Mouse (Mus musculus): ENCODE data around the gene Odf3l2. TPM values are rescaled to one million over a fixed set of nuclear protein-coding genes. Genes with fewer than 3 reads are reported as not detected.

Odf3l2 gene
- 0.28 TPM in 1 of 2 replicates, not detected in the other for polyA plus RNA-seq (2015; fragmentation: Nextera tagmentation; extraction: Ambion mirVana)

DNA sequence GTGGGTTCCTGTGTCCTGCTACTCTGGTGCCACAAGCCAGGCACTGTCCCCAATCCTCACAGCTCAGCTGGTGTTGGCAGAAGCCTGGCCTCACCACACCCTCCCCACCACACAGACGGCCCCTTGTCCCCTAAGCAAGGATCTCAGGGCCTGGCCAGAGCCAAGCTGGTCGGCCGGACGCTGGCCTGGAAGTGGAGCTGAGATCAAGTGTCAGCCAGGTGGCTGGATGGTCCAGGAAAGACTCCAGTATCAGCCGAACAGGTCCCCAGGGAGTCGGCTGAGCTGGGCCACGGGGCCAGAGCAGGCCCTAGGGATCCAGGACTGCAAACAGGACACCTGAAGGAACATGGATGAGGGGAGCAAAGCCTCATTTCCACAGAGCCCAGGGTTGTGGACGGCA, at the start of gene Odf3l2:
Odf3l2 (minus strand) TSS at position 28 of the 400 bp plus-strand sequence.
- Histone ChIP-seq H3K4me2 (ENCODE audit: low read length) (no peak within 1 kb of the TSS), H3K4me1 (replicated peaks; ENCODE audit: control insufficient read depth, insufficient read depth, low read length) (no peaks in the 10 kb centered on the region), H3K9me3 (ENCODE audit: control insufficient read depth, low read length) (no peaks in the 10 kb centered on the region), H3K27ac (ENCODE audit: low read length) (no peak within 1 kb of the TSS), H3K9ac (replicated peaks; ENCODE audit: low read depth, low read length) (no peak within 1 kb of the TSS), H3K36me3 (ENCODE audit: control insufficient read depth, insufficient read depth) (no peaks in the 10 kb centered on the region), H3K4me3 (replicated peaks; ENCODE audit: low read length) (no peak within 1 kb of the TSS), H3K27me3 (replicated peaks; ENCODE audit: control insufficient read depth, insufficient read depth, low read length) (no peaks in the 10 kb centered on the region)
- WGBS = 79% methylated on average over 8 of the region's 8 CpGs
- ATAC-seq = no peak

- Histone ChIP-seq H3K4me3 (replicated peaks; ENCODE audit: low read length) (no peak overlapping the region), H3K4me1 (replicated peaks; ENCODE audit: control insufficient read depth, insufficient read depth, low read length) (peaks cover 3% of the 10 kb centered on the region; the same call in 1 of the 2 replicates), H3K27ac (ENCODE audit: low read length) (no peak overlapping the region), H3K9me3 (ENCODE audit: control insufficient read depth, low read length) (no peaks in the 10 kb centered on the region), H3K27me3 (replicated peaks; ENCODE audit: control insufficient read depth, insufficient read depth, low read length) (no peaks in the 10 kb centered on the region), H3K4me2 (ENCODE audit: low read length) (no peak overlapping the region), H3K36me3 (ENCODE audit: control insufficient read depth, insufficient read depth) (0 out of 2 replicates have a peak, but pooled peaks cover under 1% of the 10 kb centered on the region), H3K9ac (replicated peaks; ENCODE audit: low read depth, low read length) (no peak overlapping the region)
- 86% methylated on average over 6 of the region's 6 CpGs for WGBS
- ATAC-seq = no peak
These were observed 48.8 kb upstream of the Odf3l2 start for GRCm38 (mm10) chr10:79694379-79694655.

- Histone ChIP-seq H3K4me1 (replicated peaks; ENCODE audit: control insufficient read depth, insufficient read depth, low read length) (peaks cover 3% of the 10 kb centered on the region; the same call in 1 of the 2 replicates), H3K9ac (replicated peaks; ENCODE audit: low read depth, low read length) (no peak overlapping the region), H3K4me3 (replicated peaks; ENCODE audit: low read length) (no peak overlapping the region), H3K27ac (ENCODE audit: low read length) (no peak overlapping the region), H3K36me3 (ENCODE audit: control insufficient read depth, insufficient read depth) (peaks cover 5% of the 10 kb centered on the region), H3K4me2 (ENCODE audit: low read length) (no peak overlapping the region), H3K9me3 (ENCODE audit: control insufficient read depth, low read length) (no peaks in the 10 kb centered on the region), H3K27me3 (replicated peaks; ENCODE audit: control insufficient read depth, insufficient read depth, low read length) (no peaks in the 10 kb centered on the region)
- 78% methylated on average over 12 of the region's 12 CpGs for WGBS
- no peak for ATAC-seq
These were observed 48.2 kb upstream of the Odf3l2 start for GRCm38 (mm10) chr10:79693580-79694378.

GRCm38 (mm10) chr10:79691986-79692548, 46.5 kb upstream of the Odf3l2 start:
- ATAC-seq = no peak

GRCm38 (mm10) chr10:79689178-79689577, 43.6 kb upstream of the Odf3l2 start:
- no peak overlapping the region for H3K9ac ChIP-seq (replicated peaks; ENCODE audit: low read depth, low read length)
- 88% methylated on average over 3 of the region's 3 CpGs for WGBS
- H3K27me3 ChIP-seq (replicated peaks; ENCODE audit: control insufficient read depth, insufficient read depth, low read length) = no peaks in the 10 kb centered on the region
- no peak overlapping the region for H3K27ac ChIP-seq (ENCODE audit: low read length)
- ATAC-seq = no peak
- no peak overlapping the region for H3K4me3 ChIP-seq (replicated peaks; ENCODE audit: low read length)
- H3K9me3 ChIP-seq (ENCODE audit: control insufficient read depth, low read length) = no peaks in the 10 kb centered on the region
- no peaks in the 10 kb centered on the region for H3K4me1 ChIP-seq (replicated peaks; ENCODE audit: control insufficient read depth, insufficient read depth, low read length)
- peaks cover 21% of the 10 kb centered on the region for H3K36me3 ChIP-seq (ENCODE audit: control insufficient read depth, insufficient read depth)
- H3K4me2 ChIP-seq (ENCODE audit: low read length) = no peak overlapping the region

More at GRCm38 (mm10) chr10:79691986-79692548, 46.5 kb upstream of the Odf3l2 start:
- no peak overlapping the region for H3K4me2 ChIP-seq (ENCODE audit: low read length)
- peaks cover 3% of the 10 kb centered on the region; the same call in 1 of the 2 replicates for H3K4me1 ChIP-seq (replicated peaks; ENCODE audit: control insufficient read depth, insufficient read depth, low read length)
- no peak overlapping the region for H3K27ac ChIP-seq (ENCODE audit: low read length)
- no peak overlapping the region for H3K9ac ChIP-seq (replicated peaks; ENCODE audit: low read depth, low read length)
- no peaks in the 10 kb centered on the region for H3K27me3 ChIP-seq (replicated peaks; ENCODE audit: control insufficient read depth, insufficient read depth, low read length)
- no peak overlapping the region for H3K4me3 ChIP-seq (replicated peaks; ENCODE audit: low read length)
- WGBS = 91% methylated on average over 2 of the region's 2 CpGs
- H3K9me3 ChIP-seq (ENCODE audit: control insufficient read depth, low read length) = no peaks in the 10 kb centered on the region
- H3K36me3 ChIP-seq (ENCODE audit: control insufficient read depth, insufficient read depth) = peaks cover 11% of the 10 kb centered on the region

DNA sequence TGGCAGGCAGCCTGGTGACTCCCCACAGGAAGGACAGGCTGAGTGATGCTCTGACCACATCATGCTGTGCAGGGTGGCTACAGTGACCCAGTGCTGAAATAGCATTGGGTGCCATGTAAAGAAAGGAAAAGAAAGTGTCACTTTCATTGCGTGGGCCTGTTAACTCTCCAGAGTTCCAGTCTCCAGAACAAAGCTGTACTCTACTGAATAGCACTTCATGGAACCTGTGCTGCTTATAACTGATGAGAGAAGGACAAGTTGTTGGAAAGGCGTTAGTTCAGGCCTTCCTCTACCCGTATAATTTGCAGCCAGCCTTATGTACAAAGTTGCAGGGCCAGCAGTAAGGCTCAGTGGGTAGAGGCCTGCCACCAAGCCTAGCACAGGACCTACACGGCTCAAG, 43.2 kb upstream of the Odf3l2 start, which contains the start of gene Gzmm:
Gzmm (plus strand) TSS at position 301 of the 400 bp plus-strand sequence.
- no peak for ATAC-seq
- Histone ChIP-seq H3K27ac (ENCODE audit: low read length) (no peak within 1 kb of the TSS), H3K27me3 (replicated peaks; ENCODE audit: control insufficient read depth, insufficient read depth, low read length) (no peaks in the 10 kb centered on the region), H3K4me2 (ENCODE audit: low read length) (no peak within 1 kb of the TSS), H3K9ac (replicated peaks; ENCODE audit: low read depth, low read length) (no peak within 1 kb of the TSS), H3K9me3 (ENCODE audit: control insufficient read depth, low read length) (no peaks in the 10 kb centered on the region), H3K4me3 (replicated peaks; ENCODE audit: low read length) (no peak within 1 kb of the TSS), H3K4me1 (replicated peaks; ENCODE audit: control insufficient read depth, insufficient read depth, low read length) (peaks cover 2% of the 10 kb centered on the region), H3K36me3 (ENCODE audit: control insufficient read depth, insufficient read depth) (peaks cover 21% of the 10 kb centered on the region)
- 80% methylated on average over 4 of the region's 4 CpGs for WGBS

DNA sequence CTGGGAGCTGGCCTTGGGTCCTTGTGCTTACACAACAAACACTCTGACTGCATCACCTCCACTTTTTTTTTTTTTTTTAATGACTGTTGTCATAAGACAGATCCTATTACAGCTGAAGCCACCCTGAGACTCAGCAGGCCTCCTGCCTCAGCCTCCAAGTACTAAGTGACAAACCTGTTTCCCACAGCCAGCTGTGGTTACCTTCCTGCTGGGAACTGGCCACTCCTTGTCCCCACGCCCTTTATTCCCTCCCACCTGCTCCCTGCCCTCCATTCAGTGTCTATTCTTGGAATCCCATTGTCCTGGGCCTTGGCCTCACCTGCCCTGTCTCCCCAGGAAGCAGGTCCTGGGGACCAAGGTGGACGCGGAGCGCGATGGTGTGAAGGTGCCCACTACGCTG, 42.0 kb upstream of the Odf3l2 start:
- H3K4me3 ChIP-seq (replicated peaks; ENCODE audit: low read length) = no peak overlapping the region
- 97% methylated on average over 6 of the region's 6 CpGs for WGBS
- peaks cover 14% of the 10 kb centered on the region for H3K4me1 ChIP-seq (replicated peaks; ENCODE audit: control insufficient read depth, insufficient read depth, low read length)
- H3K27ac ChIP-seq (ENCODE audit: low read length) = no peak overlapping the region
- peaks cover 21% of the 10 kb centered on the region for H3K36me3 ChIP-seq (ENCODE audit: control insufficient read depth, insufficient read depth)
- no peak overlapping the region for H3K4me2 ChIP-seq (ENCODE audit: low read length)
- H3K9me3 ChIP-seq (ENCODE audit: control insufficient read depth, low read length) = no peaks in the 10 kb centered on the region
- no peak for ATAC-seq
- no peaks in the 10 kb centered on the region for H3K27me3 ChIP-seq (replicated peaks; ENCODE audit: control insufficient read depth, insufficient read depth, low read length)
- no peak overlapping the region for H3K9ac ChIP-seq (replicated peaks; ENCODE audit: low read depth, low read length)

GRCm38 (mm10) chr10:79686691-79687090, 41.2 kb upstream of the Odf3l2 start:
- 100% methylated on average over 1 of the region's 1 CpGs for WGBS

GRCm38 (mm10) chr10:79686219-79686618, 40.7 kb upstream of the Odf3l2 start:
- Histone ChIP-seq H3K4me3 (replicated peaks; ENCODE audit: low read length) (no peak overlapping the region), H3K27ac (ENCODE audit: low read length) (no peak overlapping the region), H3K9me3 (ENCODE audit: control insufficient read depth, low read length) (no peaks in the 10 kb centered on the region), H3K27me3 (replicated peaks; ENCODE audit: control insufficient read depth, insufficient read depth, low read length) (no peaks in the 10 kb centered on the region), H3K36me3 (ENCODE audit: control insufficient read depth, insufficient read depth) (peaks cover 21% of the 10 kb centered on the region), H3K4me1 (replicated peaks; ENCODE audit: control insufficient read depth, insufficient read depth, low read length) (peaks cover 16% of the 10 kb centered on the region), H3K4me2 (ENCODE audit: low read length) (no peak overlapping the region), H3K9ac (replicated peaks; ENCODE audit: low read depth, low read length) (no peak overlapping the region)
- WGBS = 86% methylated on average over 2 of the region's 2 CpGs
- ATAC-seq = no peak

More at GRCm38 (mm10) chr10:79686691-79687090, 41.2 kb upstream of the Odf3l2 start:
- peaks cover 14% of the 10 kb centered on the region for H3K4me1 ChIP-seq (replicated peaks; ENCODE audit: control insufficient read depth, insufficient read depth, low read length)
- ATAC-seq = no peak
- H3K9ac ChIP-seq (replicated peaks; ENCODE audit: low read depth, low read length) = no peak overlapping the region
- no peaks in the 10 kb centered on the region for H3K9me3 ChIP-seq (ENCODE audit: control insufficient read depth, low read length)
- peaks cover 21% of the 10 kb centered on the region for H3K36me3 ChIP-seq (ENCODE audit: control insufficient read depth, insufficient read depth)
- no peak overlapping the region for H3K4me3 ChIP-seq (replicated peaks; ENCODE audit: low read length)
- H3K27ac ChIP-seq (ENCODE audit: low read length) = no peak overlapping the region
- H3K27me3 ChIP-seq (replicated peaks; ENCODE audit: control insufficient read depth, insufficient read depth, low read length) = no peaks in the 10 kb centered on the region
- H3K4me2 ChIP-seq (ENCODE audit: low read length) = no peak overlapping the region
